Mouse (Mus musculus) hindbrain, embryonic 11.5 days (tissue): ENCODE data around the gene Slc30a10. TPM values are rescaled to one million over a fixed set of nuclear protein-coding genes. Genes with fewer than 3 reads are reported as not detected.

Experiments
- ATAC-seq: fragments of 200-750 bp; cut with Nextera tagmentation; 2 replicates; pipeline ENCODE4 v1.8.0; 2017; ENCODE audit warnings: mild to moderate bottlenecking, moderate TSS enrichment, moderate library complexity; ENCODE audit not compliant: low FRiP score
- DNase-seq: peaks from one replicate; pipeline ENCODE4 v3.0.0-alpha.2; 2015; ENCODE audit warnings: low spot score
- H3K27ac ChIP-seq: fragments of 300-500 bp; sonication (generic); 2 replicates; pipeline ENCODE4 v1.5.1; 2014; ENCODE audit warnings: mild to moderate bottlenecking, low read depth, low read length
- H3K27me3 ChIP-seq: fragments of 300-500 bp; sonication (generic); 2 replicates; pipeline ENCODE4 v1.6.1; 2014; ENCODE audit warnings: mild to moderate bottlenecking, low read length, moderate library complexity, mixed read lengths; ENCODE audit not compliant: control insufficient read depth, insufficient read depth
- H3K36me3 ChIP-seq: fragments of 300-500 bp; sonication (generic); 2 replicates; pipeline ENCODE4 v1.6.1; 2014; ENCODE audit warnings: mild to moderate bottlenecking, low read length, moderate library complexity, mixed read lengths; ENCODE audit not compliant: control insufficient read depth, insufficient read depth
- H3K4me1 ChIP-seq: fragments of 300-500 bp; sonication (generic); replicated peaks from 2 replicates; pipeline ENCODE4 v1.6.1; 2014; ENCODE audit warnings: low read length, mixed read lengths; ENCODE audit not compliant: control insufficient read depth, insufficient read depth
- H3K4me2 ChIP-seq: fragments of 300-500 bp; sonication (generic); replicated peaks from 2 replicates; pipeline ENCODE4 v1.6.1; 2014; ENCODE audit warnings: mild to moderate bottlenecking, low read depth, low read length
- H3K4me3 ChIP-seq: fragments of 300-500 bp; sonication (generic); 2 replicates; pipeline ENCODE4 v1.5.1; 2014; ENCODE audit warnings: low read depth, low read length
- H3K9ac ChIP-seq: fragments of 300-500 bp; sonication (generic); 2 replicates; pipeline ENCODE4 v1.6.1; 2014; ENCODE audit warnings: low read depth, low read length
- H3K9me3 ChIP-seq: fragments of 300-500 bp; sonication (generic); 2 replicates; pipeline ENCODE4 v1.6.1; 2016; ENCODE audit warnings: low read length; ENCODE audit not compliant: control insufficient read depth
- WGBS: fragments of 180-500 bp; shearing (Covaris S2); extraction: QIAGEN DNeasy Blood & Tissue Kit; methylation state at CpG from one replicate; pipeline ENCODE4 v1.1.7; 2014; 5-methylcytosine and 5-hydroxymethylcytosine counted together
- polyA plus RNA-seq: library from polyadenylated mRNA; unstranded; fragments of >200 nt; fragmentation: Nextera tagmentation; extraction: Ambion mirVana; gene quantifications from 2 replicates; pipeline ENCODE4 v1.2.1, GENCODE M21; 2014

Gene Slc30a10
- polyA plus RNA-seq, 1 experiment from 2014 or later: 1.5 TPM

DNA sequence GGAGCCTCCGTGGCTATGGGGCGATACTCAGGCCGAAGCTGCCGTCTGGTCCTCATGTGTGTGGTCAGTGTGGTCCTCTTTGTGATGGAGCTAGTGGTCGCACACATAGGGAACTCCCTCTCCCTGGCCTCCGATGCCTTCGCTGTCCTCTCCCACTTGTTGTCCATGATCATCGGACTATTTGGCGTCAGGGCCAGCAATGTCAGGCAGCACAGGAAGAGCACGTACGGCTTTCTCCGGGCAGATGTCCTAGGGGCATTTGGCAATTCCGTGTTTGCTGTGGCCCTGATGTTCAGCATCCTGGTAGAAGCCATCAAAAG lies 22.7 kb upstream of the Slc30a10 start:
- no peaks in the 10 kb centered on the region for H3K27me3 ChIP-seq
- H3K4me3 ChIP-seq: no peak overlapping the region
- no peaks in the 10 kb centered on the region for H3K36me3 ChIP-seq
- H3K27ac ChIP-seq: no peak overlapping the region
- no peak for ATAC-seq
- H3K4me2 ChIP-seq: no peak overlapping the region
- H3K9me3 ChIP-seq: no peaks in the 10 kb centered on the region
- DNase-seq: no peak
- no peaks in the 10 kb centered on the region for H3K4me1 ChIP-seq
- no peak overlapping the region for H3K9ac ChIP-seq
- WGBS: 85% methylated on average over 13 of the region's 13 CpGs

- no peaks in the 10 kb centered on the region for H3K4me1 ChIP-seq
- H3K27ac ChIP-seq: no peak overlapping the region
- no peaks in the 10 kb centered on the region for H3K36me3 ChIP-seq
- no peaks in the 10 kb centered on the region for H3K27me3 ChIP-seq
- no peak overlapping the region for H3K9ac ChIP-seq
- ATAC-seq: no peak
- no peaks in the 10 kb centered on the region for H3K9me3 ChIP-seq
- H3K4me3 ChIP-seq: no peak overlapping the region
- H3K4me2 ChIP-seq: no peak overlapping the region
- no peak for DNase-seq
- WGBS: 86% methylated on average over 6 of the region's 6 CpGs
Observed at GRCm38 (mm10) chr1:185433112-185433511, 21.5 kb upstream of the Slc30a10 start.

DNA sequence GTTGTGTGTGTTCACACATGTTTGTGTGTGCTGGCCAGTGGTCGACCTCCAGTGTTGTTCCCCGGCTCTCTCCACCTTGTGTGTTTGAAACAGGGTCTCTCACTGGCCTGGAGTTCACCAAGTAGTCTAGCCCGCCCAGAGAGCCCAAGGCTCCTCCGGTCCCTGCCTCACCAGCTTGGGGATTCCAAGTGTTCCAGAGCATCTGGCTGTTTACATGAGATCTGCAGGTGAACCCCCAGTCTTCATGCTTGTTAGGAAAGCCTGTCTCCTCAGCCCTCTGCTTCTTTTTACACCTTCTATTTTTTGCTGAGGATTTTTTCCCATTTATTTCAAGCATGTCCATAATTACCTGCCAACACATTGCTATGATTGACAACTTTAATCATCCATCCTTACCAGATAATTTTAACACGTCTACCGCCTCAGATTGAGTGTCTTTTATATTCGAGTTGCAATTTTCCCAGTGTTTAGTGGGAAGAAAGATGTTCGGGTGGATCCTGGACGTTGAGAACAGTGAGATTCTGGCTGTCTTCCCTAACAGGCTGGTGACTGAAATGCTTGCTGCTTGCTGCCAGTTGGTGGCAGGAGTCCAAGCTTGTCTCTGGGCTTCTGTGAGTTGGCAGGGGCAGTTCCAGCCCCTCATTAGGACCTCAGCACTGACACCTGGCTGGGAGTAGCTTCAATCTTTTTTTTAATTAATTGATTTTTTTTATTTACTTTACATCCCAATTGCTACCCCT lies 15.6 kb upstream of the Slc30a10 start:
- no peak for ATAC-seq
- no peaks in the 10 kb centered on the region for H3K27me3 ChIP-seq
- 78% methylated on average over 9 of the region's 9 CpGs for WGBS
- H3K4me2 ChIP-seq: no peak overlapping the region
- H3K36me3 ChIP-seq: no peaks in the 10 kb centered on the region
- no peaks in the 10 kb centered on the region for H3K4me1 ChIP-seq
- no peak overlapping the region for H3K9ac ChIP-seq
- H3K27ac ChIP-seq: no peak overlapping the region
- H3K4me3 ChIP-seq: no peak overlapping the region
- DNase-seq: no peak
- no peaks in the 10 kb centered on the region for H3K9me3 ChIP-seq

- H3K27me3 ChIP-seq: no peaks in the 10 kb centered on the region
- no peak overlapping the region for H3K4me3 ChIP-seq
- no peaks in the 10 kb centered on the region for H3K9me3 ChIP-seq
- no peak overlapping the region for H3K27ac ChIP-seq
- WGBS: 72% methylated on average over 18 of the region's 18 CpGs
- H3K4me1 ChIP-seq: no peaks in the 10 kb centered on the region
- no peak overlapping the region for H3K9ac ChIP-seq
- no peak for DNase-seq
- no peaks in the 10 kb centered on the region for H3K36me3 ChIP-seq
- ATAC-seq: no peak
- no peak overlapping the region for H3K4me2 ChIP-seq
Observed at GRCm38 (mm10) chr1:185441703-185442472, 12.8 kb upstream of the Slc30a10 start.

- no peaks in the 10 kb centered on the region for H3K36me3 ChIP-seq
- H3K4me1 ChIP-seq: no peaks in the 10 kb centered on the region
- DNase-seq: no peak
- no peak overlapping the region for H3K4me2 ChIP-seq
- no peak overlapping the region for H3K27ac ChIP-seq
- no peaks in the 10 kb centered on the region for H3K27me3 ChIP-seq
- H3K9ac ChIP-seq: no peak overlapping the region
- H3K9me3 ChIP-seq: no peaks in the 10 kb centered on the region
- WGBS: 88% methylated on average over 7 of the region's 7 CpGs
- H3K4me3 ChIP-seq: no peak overlapping the region
- ATAC-seq: no peak
Observed at GRCm38 (mm10) chr1:185448936-185449335, 5.7 kb upstream of the Slc30a10 start.

DNA sequence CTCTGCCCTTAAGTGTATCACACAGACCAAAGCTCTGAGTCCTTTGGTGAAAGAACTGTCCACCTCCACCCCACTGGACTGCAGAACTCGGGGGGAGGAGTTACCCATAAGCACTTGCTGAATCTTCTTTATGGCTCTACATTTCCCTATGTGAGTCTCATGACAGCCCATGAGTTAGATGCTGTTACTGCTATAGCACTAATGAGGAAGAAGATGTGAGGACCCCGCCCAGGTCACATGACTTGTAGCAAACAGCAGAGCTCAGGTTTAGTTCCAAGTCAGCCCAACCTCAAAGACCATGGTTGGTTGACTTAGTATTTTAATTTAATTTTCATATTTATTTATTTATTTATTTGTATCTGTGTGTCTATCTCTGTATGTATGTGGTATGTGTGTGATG lies 4.9 kb upstream of the Slc30a10 start:
- Histone ChIP-seq H3K27ac (no peak overlapping the region), H3K27me3 (peaks cover 7% of the 10 kb centered on the region), H3K9ac (no peak overlapping the region), H3K4me2 (no peak overlapping the region), H3K9me3 (no peaks in the 10 kb centered on the region), H3K4me3 (no peak overlapping the region), H3K4me1 (no peaks in the 10 kb centered on the region), H3K36me3 (no peaks in the 10 kb centered on the region)
- WGBS: 73% methylated on average over 2 of the region's 2 CpGs
- DNase-seq: no peak
- ATAC-seq: no peak

GRCm38 (mm10) chr1:185451077-185451476 lies 3.6 kb upstream of the Slc30a10 start:
- WGBS: 87% methylated on average over 8 of the region's 8 CpGs
- DNase-seq (no peak), ATAC-seq (no peak)
- H3K27me3 ChIP-seq: peaks cover 16% of the 10 kb centered on the region
- no peaks in the 10 kb centered on the region for H3K36me3 ChIP-seq
- no peak overlapping the region for H3K4me3 ChIP-seq
- H3K9me3 ChIP-seq: no peaks in the 10 kb centered on the region
- no peak overlapping the region for H3K27ac ChIP-seq
- no peak overlapping the region for H3K4me2 ChIP-seq
- H3K9ac ChIP-seq: no peak overlapping the region
- H3K4me1 ChIP-seq: no peaks in the 10 kb centered on the region

GRCm38 (mm10) chr1:185451495-185451894 lies 3.2 kb upstream of the Slc30a10 start:
- Histone ChIP-seq H3K27me3 (peaks cover 20% of the 10 kb centered on the region), H3K4me1 (no peaks in the 10 kb centered on the region), H3K4me2 (no peak overlapping the region), H3K4me3 (no peak overlapping the region), H3K9me3 (no peaks in the 10 kb centered on the region), H3K27ac (no peak overlapping the region), H3K9ac (no peak overlapping the region), H3K36me3 (no peaks in the 10 kb centered on the region)
- WGBS: 90% methylated on average over 3 of the region's 3 CpGs
- ATAC-seq (no peak), DNase-seq (no peak)

- H3K9me3 ChIP-seq: no peaks in the 10 kb centered on the region
- H3K4me1 ChIP-seq: no peaks in the 10 kb centered on the region
- no peaks in the 10 kb centered on the region for H3K36me3 ChIP-seq
- no peak overlapping the region for H3K27ac ChIP-seq
- 81% methylated on average over 6 of the region's 6 CpGs for WGBS
- ATAC-seq (no peak), DNase-seq (no peak)
- H3K27me3 ChIP-seq: peaks cover 22% of the 10 kb centered on the region
- no peak overlapping the region for H3K9ac ChIP-seq
- H3K4me2 ChIP-seq: no peak overlapping the region
- H3K4me3 ChIP-seq: no peak overlapping the region
Observed at GRCm38 (mm10) chr1:185452461-185452860, 2.2 kb upstream of the Slc30a10 start.
